Mouse (Mus musculus): ENCODE results near the gene Olfr194. TPM values are rescaled to one million over a fixed set of nuclear protein-coding genes. Genes with fewer than 3 reads are reported as not detected.
"Not testable (repeated sequence)": the region's sequence is repeated elsewhere in the genome, so short reads cannot be mapped to it uniquely, and the experiment has no call there.

Olfr194 gene
- not detected for total RNA-seq (2021)
- long read RNA-seq, experiment 1, result 0 reads
- long read RNA-seq, experiment 2, result 0 reads

DNA sequence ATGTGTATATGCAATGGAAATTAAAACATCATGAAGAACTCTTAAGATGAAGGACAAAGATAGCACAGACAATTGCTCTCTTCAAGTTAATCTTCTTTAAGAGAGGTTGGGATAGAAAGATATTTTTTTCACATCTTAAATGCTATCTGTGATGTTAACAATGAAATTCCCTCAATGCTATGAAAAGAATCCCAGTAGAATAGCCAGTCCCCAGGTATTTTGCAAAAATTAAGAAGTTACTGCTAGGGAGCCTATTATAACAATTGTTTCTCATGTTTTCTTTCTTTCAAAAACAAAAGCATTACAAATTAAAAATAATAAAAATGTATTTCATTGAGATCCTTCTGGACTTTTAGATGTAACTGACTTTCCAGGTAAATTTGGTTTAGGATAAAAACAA lies at the start of gene Olfr194:
TSS of gene Olfr194 (minus strand) at position 101 of the 400 bp plus-strand sequence.
- DNase-seq, result no peak

DNA sequence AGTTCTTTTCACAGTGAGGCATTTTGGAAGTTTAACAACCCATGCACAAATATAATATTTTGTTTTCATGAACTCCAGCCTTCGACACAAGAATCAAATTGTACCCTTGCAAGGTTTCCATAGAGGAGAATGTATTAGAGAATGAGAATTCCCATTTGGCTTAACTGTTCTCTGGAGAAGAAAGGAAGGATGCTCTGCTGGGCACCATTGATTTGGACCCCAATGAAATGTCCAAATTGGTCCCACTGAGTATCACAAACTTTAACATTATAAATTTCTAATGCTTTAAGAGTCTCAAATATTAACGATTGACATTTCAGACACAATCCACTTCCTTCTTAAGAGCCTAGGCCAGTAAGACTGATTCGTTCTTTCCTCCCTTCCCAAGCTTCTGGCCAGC lies 49.5 kb upstream of the Olfr194 start, which contains the start of gene Olfr196:
TSS of gene Olfr196 (minus strand) at position 101 of the 400 bp plus-strand sequence.
- no peak for DNase-seq

DNA sequence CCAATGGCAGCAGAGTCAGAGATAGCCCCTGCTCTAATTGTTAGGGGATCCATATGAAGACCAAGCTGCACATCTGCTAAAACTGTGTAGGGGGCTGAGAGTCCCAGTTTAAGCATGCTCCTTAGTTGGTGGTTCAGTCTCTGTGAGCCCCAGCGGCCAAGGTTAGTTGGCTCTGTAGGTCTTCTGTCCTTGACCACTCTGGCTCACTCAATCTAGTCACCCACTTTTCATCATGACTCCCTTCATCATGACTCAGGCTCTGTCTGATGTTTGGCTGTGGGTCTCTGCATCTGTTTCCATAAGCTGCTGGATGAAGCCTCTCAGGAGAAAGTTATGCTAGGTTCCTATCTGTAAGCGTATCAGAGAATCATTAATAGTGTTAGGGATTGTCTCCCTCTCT lies 31.1 kb upstream of the Olfr194 start:
- DNase-seq, result no peak

DNA sequence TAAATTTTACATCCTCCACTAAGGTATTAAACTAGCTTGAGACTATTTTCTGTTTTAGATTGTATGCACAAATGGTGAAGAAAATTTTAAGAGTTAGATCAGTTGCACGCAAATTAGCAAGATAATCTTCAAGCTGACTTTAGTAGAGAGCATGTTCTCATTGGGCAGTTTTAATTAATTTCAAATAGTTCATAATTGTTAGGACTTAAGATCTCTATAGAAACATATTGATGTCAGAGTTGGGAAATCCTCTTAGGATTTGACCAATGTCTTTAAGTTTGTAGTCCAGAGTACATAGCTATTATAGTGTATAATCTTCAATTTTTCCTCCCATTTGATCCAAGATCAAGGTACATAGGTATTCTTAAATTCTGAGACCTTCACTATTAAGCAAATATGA lies 25.9 kb upstream of the Olfr194 start, which contains the start of gene Olfr195:
TSS of gene Olfr195 (plus strand) at position 301 of the 400 bp plus-strand sequence.
- no peak for DNase-seq

DNA sequence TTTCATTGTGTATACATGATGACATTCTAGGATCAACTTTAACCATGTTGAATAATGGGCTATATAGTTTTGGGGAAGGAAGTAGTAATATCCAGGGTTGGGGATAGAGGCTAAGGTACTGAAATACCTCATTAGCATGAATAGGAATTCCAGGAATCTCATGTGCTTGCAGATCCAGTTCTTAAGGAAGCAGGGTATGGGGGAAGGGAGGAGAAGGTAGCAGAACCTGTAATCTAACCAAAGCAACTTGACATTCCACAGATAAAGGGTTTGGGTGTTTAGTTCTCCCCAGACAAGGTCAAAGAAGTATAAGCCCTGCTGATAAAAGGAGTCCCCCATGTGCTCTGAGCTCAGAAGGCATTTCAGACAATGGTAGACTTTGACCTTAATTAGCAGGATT lies 20.2 kb upstream of the Olfr194 start:
- no peak for DNase-seq

DNA sequence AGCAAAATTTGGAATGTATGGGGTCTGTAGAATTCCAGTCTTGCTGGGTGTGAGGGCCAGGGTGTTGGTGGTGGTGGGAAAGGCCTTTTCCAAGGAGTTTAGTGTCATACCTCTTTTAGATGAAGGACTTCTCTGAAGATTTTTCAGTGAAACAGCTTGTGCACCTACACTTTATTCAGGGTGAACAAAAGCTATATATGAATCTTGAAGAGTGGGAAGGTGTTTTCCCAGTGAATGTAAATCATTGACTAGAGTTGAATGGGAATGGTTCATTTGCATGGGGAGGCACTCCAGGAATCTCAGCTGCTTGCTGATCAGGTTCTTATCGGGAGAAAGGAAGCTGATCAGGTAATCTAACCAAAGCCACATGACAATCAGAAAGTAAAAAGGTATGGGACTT lies 9.9 kb upstream of the Olfr194 start:
- DNase-seq, result no peak

DNA sequence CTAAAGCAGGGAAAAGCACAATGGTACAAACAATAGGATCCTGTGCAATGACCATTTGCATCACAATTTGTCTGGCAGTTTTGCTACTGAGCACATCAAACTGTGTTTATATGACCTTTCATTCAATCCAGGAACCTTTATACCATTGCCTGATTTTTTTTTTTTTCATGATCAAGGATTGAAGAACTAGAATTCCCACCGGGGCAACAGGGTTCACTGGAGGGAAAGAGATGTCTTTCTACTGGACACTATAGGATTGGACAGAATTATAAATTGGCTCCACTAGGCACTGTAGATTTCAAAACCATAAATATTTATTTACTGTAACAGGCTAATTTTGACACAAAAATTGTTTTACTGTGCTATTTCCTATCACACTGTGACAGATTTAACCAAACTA lies 9.1 kb downstream of the Olfr194 start, which contains the start of gene Olfr193:
TSS of gene Olfr193 (minus strand) at position 101 of the 400 bp plus-strand sequence.
- no peak for DNase-seq

DNA sequence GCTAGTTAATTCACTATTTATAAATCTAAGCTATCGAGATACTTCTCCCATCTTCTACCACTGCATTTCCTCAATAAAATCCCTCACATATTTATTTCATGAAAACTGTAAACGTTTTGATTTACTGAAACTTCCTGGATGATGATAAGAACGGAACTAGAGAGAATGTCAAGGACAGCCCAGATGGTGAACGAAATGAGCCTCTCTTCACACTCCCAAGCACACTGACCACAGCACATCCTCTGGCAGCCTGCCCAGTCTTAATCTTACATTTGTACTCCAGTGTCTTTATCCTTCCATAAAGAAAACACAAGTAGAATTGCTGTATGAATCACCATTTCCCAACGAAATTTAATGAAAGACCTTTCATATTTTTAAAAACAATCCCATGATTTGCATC lies 12.3 kb downstream of the Olfr194 start:
- DNase-seq, result peak; percentile 12

DNA sequence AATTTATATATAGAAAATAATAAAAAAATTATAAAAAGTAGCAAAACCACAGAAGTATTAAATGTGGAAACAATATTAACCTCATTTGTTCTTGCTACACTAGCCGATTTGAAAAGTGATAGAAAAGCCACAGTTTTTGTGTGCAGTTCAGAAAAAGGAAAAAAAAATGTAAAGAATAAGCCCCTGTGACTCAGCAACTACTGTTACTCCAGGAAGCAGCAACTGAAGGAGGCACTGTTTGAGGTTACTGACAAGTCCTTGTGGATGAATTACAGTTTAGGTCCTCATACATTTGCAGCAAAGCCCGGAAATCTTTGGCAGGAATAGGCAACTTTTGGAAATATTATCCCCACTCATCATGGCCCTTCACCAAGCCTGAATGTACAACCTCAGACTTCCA lies 15.6 kb downstream of the Olfr194 start:
- no peak for DNase-seq

DNA sequence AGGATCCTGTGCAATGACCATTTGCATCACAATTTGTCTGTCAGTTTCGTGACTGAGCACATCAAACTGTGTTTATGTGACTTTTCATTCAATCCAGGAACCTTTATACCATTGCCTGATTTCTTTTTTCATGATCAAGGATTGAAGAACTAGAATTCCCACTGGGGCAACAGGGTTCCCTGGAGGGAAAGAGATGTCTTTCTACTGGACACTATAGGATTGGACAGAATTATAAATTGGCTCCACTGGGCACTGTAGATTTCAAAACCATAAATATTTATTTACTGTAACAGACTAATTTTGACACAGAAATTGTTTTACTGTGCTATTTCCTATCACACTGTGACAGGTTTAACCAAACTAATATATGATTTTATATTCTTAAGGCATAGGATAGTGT lies 31.1 kb downstream of the Olfr194 start, which contains the start of gene Olfr191:
TSS of gene Olfr191 (minus strand) at position 101 of the 400 bp plus-strand sequence.
- not testable (repeated sequence) for DNase-seq

DNA sequence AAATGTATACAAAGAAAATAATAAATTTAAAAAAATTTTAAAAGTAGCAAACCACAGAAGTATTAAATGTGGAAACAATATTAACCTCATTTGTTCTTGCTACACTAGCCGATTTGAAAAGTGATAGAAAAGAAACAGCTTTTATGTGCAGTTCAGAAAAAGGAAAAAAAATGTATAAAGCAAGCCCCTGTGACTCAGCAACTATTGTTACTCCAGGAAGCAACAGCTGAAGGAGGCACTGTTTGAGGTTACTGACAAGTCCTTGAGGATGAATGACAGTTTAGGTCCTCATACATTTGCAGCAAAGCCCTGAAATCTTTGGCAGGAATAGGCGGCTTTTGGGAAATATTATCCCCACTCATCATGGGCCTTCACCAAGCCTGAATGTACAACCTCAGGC lies 39.8 kb downstream of the Olfr194 start:
- DNase-seq, result not testable (repeated sequence)

DNA sequence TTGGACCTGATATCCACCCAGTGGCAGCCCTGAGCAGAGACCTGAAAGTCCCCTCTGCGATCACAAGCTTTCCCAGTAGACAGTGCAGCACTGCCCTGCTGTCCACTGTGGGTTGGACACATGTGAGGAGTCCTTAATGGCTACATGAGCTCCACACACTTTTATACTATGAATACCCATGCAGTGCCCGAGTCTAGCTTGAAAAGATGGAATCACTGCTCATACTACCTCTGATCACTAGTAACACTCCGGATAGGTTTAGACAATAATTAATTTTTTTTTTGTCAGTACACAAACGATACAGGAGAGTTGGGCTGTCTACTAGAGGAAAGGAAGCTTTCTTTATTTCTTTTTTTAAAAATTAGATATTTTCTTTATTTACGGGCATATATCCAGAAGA lies 43.0 kb downstream of the Olfr194 start, which contains the start of gene Olfr190:
TSS of gene Olfr190 (minus strand) at position 101 of the 400 bp plus-strand sequence.
- DNase-seq, result no peak

DNA sequence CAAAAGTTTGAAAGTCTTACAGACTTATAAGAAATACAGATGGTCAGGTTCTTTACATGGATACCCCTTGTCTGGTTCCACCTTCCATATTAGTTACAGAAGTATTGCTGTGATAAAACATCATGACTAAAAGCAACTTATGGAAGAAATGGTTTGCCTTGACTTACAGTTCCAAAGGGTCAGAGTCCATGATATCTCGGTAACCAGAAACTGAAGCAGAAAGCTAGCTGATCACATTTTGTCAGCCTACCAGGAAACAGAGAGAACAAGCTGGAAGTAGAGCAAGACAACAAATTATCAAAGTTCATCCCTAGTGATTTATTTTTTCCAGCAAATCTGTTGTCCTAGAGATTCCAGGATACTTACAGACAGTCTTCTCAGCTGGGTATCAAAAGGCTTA lies 47.3 kb downstream of the Olfr194 start:
- no peak for DNase-seq

DNA sequence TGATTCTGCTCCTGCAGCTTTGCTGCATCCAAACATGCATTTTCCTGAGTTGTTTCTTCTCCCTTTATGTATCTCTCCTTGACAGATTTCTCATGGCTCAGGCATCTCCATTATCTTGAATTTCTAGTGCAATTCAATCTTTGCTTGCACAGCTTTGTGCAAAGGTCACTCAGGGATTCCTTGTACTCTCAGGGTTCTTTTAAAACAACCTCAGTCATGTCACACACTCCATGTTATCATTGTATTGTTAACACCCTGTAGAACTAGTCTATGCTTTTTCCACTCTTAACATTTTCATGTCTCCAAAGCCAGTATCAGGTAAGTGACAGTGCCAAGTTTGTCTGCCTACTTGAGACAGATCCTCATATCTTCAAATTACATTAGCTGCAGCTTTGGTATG lies 49.1 kb downstream of the Olfr194 start:
- no peak for DNase-seq

Other genes with a start within 250 kb of the Olfr194 start
- not detected for gene Olfr177, start 246.3 kb downstream of the Olfr194 start, total RNA-seq (2021)
- not detected for gene Olfr178, start 229.0 kb downstream of the Olfr194 start, total RNA-seq (2021)
- not detected for gene Olfr181, start 192.3 kb downstream of the Olfr194 start, total RNA-seq (2021)
- not detected for gene Olfr180, start 191.7 kb downstream of the Olfr194 start, total RNA-seq (2021)
- not detected for gene Olfr183, start 125.7 kb downstream of the Olfr194 start, total RNA-seq (2021)
- gene Olfr186, start 90.8 kb downstream of the Olfr194 start, total RNA-seq (2021), result not detected
- gene Olfr187, start 81.3 kb downstream of the Olfr194 start, total RNA-seq (2021), result not detected
- not detected for gene Olfr190, start 43.1 kb downstream of the Olfr194 start, total RNA-seq (2021)
- gene Olfr191, start 31.2 kb downstream of the Olfr194 start, total RNA-seq (2021), result not detected
- not detected for gene Olfr193, start 9.2 kb downstream of the Olfr194 start, total RNA-seq (2021)
- gene Olfr195, start 26.0 kb upstream of the Olfr194 start, total RNA-seq (2021), result not detected
- gene Olfr196, start 49.4 kb upstream of the Olfr194 start, total RNA-seq (2021), result not detected
- not detected for gene Olfr198, start 82.5 kb upstream of the Olfr194 start, total RNA-seq (2021)
- not detected for gene Olfr199, start 98.7 kb upstream of the Olfr194 start, total RNA-seq (2021)
- gene Olfr201, start 151.6 kb upstream of the Olfr194 start, total RNA-seq (2021), result not detected
- not detected for gene Olfr202, start 165.7 kb upstream of the Olfr194 start, total RNA-seq (2021)
- not detected for gene Olfr203, start 177.8 kb upstream of the Olfr194 start, total RNA-seq (2021)
- not detected for gene Olfr204, start 197.2 kb upstream of the Olfr194 start, total RNA-seq (2021)
- not detected for gene Olfr205, start 210.1 kb upstream of the Olfr194 start, total RNA-seq (2021)
- not detected for gene Olfr206, start 228.2 kb upstream of the Olfr194 start, total RNA-seq (2021)
- gene Olfr209, start 242.9 kb upstream of the Olfr194 start, total RNA-seq (2021), result not detected